Mouse (Mus musculus): ENCODE data around the gene Mrpl35. TPM values are rescaled to one million over a fixed set of nuclear protein-coding genes. Genes with fewer than 3 reads are reported as not detected.

Mrpl35 gene
- polyA plus RNA-seq, 1 experiment from 2014 or later, result 59.3 TPM

GRCm38 (mm10) chr6:71767761-71768160 lies 59.0 kb downstream of the Mrpl35 start:
- WGBS, result 43% methylated on average over 4 of the region's 4 CpGs
- H3K4me2 ChIP-seq, result no peak overlapping the region
- peaks cover 7% of the 10 kb centered on the region for H3K4me1 ChIP-seq
- no peak overlapping the region for H3K9ac ChIP-seq
- no peaks in the 10 kb centered on the region for H3K9me3 ChIP-seq
- no peaks in the 10 kb centered on the region for H3K36me3 ChIP-seq
- no peak overlapping the region for H3K27ac ChIP-seq
- no peaks in the 10 kb centered on the region for H3K27me3 ChIP-seq
- no peak overlapping the region for H3K4me3 ChIP-seq
- ATAC-seq (ENCODE audit: borderline replicate concordance, extremely low read depth, low FRiP score, low TSS enrichment), result no peak

Other genes with a start within 250 kb of the Mrpl35 start
- gene Kdm3a, start 194.0 kb downstream of the Mrpl35 start, polyA plus RNA-seq (2015; fragmentation: Nextera tagmentation; extraction: Ambion mirVana), result 51.1 and 52.0 TPM in 2 replicates
- gene Reep1, start 119.4 kb downstream of the Mrpl35 start, polyA plus RNA-seq (2015; fragmentation: Nextera tagmentation; extraction: Ambion mirVana), result 17.4 and 18.1 TPM in 2 replicates
- 185 and 188 TPM in 2 replicates for gene Immt, start 4.4 kb upstream of the Mrpl35 start, polyA plus RNA-seq (2015; fragmentation: Nextera tagmentation; extraction: Ambion mirVana)
- 92.4 and 95.0 TPM in 2 replicates for gene Ptcd3, start 81.8 kb upstream of the Mrpl35 start, polyA plus RNA-seq (2015; fragmentation: Nextera tagmentation; extraction: Ambion mirVana)
- 29.0 and 35.1 TPM in 2 replicates for gene Polr1a, start 82.1 kb upstream of the Mrpl35 start, polyA plus RNA-seq (2015; fragmentation: Nextera tagmentation; extraction: Ambion mirVana)

Measured in lung, embryonic 15.5 days (tissue).